Mouse (Mus musculus) cerebellum, adult (tissue): Measurements from ENCODE around the gene Eef2.

Experiments used
- ATAC-seq: cut with Nextera tagmentation; 2 replicates; pipeline ENCODE4 v1.9.2; 2017; ENCODE audit warnings: mild to moderate bottlenecking, moderate library complexity, mixed read lengths; ENCODE audit not compliant: insufficient number of reproducible peaks, low FRiP score, low TSS enrichment

Gene Eef2

GRCm38 (mm10) chr10:81176466-81177271 is at the start of gene Eef2:
TSS of gene Eef2 (plus strand) at chr10:81176631.
- peak; percentile 36 for ATAC-seq

- no peak for ATAC-seq
These were observed 42.2 kb upstream of the Eef2 start for GRCm38 (mm10) chr10:81134181-81134587.

GRCm38 (mm10) chr10:81134966-81135681 is 41.3 kb upstream of the Eef2 start, which contains the start of gene Zbtb7a:
TSS of gene Zbtb7a (plus strand) at chr10:81135220.
- ATAC-seq, result no peak

GRCm38 (mm10) chr10:81135831-81136705 is 40.4 kb upstream of the Eef2 start:
- ATAC-seq, result no peak

- 0 out of 2 replicates have a peak, but pooled peaks have one; percentile 13 for ATAC-seq
These were observed 39.7 kb upstream of the Eef2 start for GRCm38 (mm10) chr10:81136706-81137231.

GRCm38 (mm10) chr10:81137252-81138130 is 38.9 kb upstream of the Eef2 start:
- ATAC-seq, result peak; percentile 70

- ATAC-seq, result no peak; the same call in 1 of the 2 replicates
These were observed 38.2 kb upstream of the Eef2 start for GRCm38 (mm10) chr10:81138131-81138782.

GRCm38 (mm10) chr10:81138821-81139528 is 37.5 kb upstream of the Eef2 start:
- ATAC-seq, result no peak

GRCm38 (mm10) chr10:81139529-81139846 is 36.9 kb upstream of the Eef2 start:
- no peak for ATAC-seq

GRCm38 (mm10) chr10:81140005-81140404 is 36.4 kb upstream of the Eef2 start:
- ATAC-seq, result no peak

GRCm38 (mm10) chr10:81140717-81141454 is 35.5 kb upstream of the Eef2 start:
- ATAC-seq, result no peak

GRCm38 (mm10) chr10:81141455-81142210 is 34.8 kb upstream of the Eef2 start:
- no peak for ATAC-seq

GRCm38 (mm10) chr10:81142551-81142981 is 33.9 kb upstream of the Eef2 start:
- ATAC-seq, result no peak

GRCm38 (mm10) chr10:81143157-81143633 is 33.2 kb upstream of the Eef2 start:
- no peak for ATAC-seq

GRCm38 (mm10) chr10:81143845-81144437 is 32.5 kb upstream of the Eef2 start:
- no peak for ATAC-seq

GRCm38 (mm10) chr10:81144667-81145066 is 31.8 kb upstream of the Eef2 start:
- no peak for ATAC-seq
